Mouse (Mus musculus): ENCODE measurements around the gene Pxylp1. TPM values are rescaled to one million over a fixed set of nuclear protein-coding genes. Genes with fewer than 3 reads are reported as not detected.

Gene Pxylp1
- total RNA-seq, 1 experiment: 3.6 TPM

DNA sequence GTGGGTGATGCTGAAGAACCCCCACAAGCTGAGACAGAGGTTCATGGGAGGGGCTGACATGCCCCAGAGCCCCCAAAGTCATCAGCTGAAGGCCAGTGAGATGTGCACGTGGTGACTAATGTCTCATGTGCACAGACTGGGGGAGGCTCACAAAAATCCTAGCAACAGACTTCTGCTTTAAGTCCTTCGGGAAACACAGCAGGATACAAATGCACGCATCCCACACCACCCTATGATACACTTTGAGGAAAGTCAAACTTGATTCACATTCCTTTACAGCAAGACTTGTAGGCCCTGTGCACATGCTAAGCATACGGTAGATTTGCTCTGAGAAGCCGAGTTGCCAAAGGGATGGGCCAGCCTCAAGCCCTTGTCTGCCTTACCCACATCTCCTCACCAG is 53.1 kb downstream of the Pxylp1 start:
- peaks cover 0 to 17% of the 10 kb centered on the region in 2 experiments; a peak in 1 of 4 replicates for H3K4me1 ChIP-seq (ENCODE audit: control insufficient read depth in 2 of 2, insufficient read depth in 2 of 2, low read length in 2 of 2, poor library complexity in 1 of 2)
- no peak overlapping the region for H3K9ac ChIP-seq (ENCODE audit: insufficient read depth, low read depth, low read length, poor library complexity, severe bottlenecking)
- H3K4me3 ChIP-seq (ENCODE audit: insufficient read depth in 1 of 2, low read depth in 1 of 2, low read length in 2 of 2, poor library complexity in 1 of 2, severe bottlenecking in 1 of 2): no peak overlapping the region
- H3K27ac ChIP-seq (ENCODE audit: insufficient read depth, low read depth, low read length, poor library complexity, severe bottlenecking): no peak overlapping the region
- H3K9me3 ChIP-seq (ENCODE audit: control insufficient read depth, insufficient read depth, low read depth, low read length): no peaks in the 10 kb centered on the region
- in situ Hi-C loops (cut with MboI; ENCODE audit: low sequenced_read_pairs in 2 of 2, unreplicated experiment in 2 of 2): no loop called here
- no peak for DNase-seq (ENCODE audit: low read depth, low spot score)
- H3K36me3 ChIP-seq (ENCODE audit: control insufficient read depth, insufficient read depth, low read length, poor library complexity, severe bottlenecking): no peaks in the 10 kb centered on the region
- TF ChIP-seq HCFC1 (IDR thresholded peaks at IDR 0.05; ENCODE audit: borderline replicate concordance, insufficient read depth, low read length) (no peak), CHD2 (IDR thresholded peaks at IDR 0.05; ENCODE audit: low read depth, low read length) (no peak), MAFK (IDR thresholded peaks at IDR 0.05; ENCODE audit: insufficient read depth, low read depth, low read length) (no peak), ZC3H11A (IDR thresholded peaks at IDR 0.05; ENCODE audit: borderline replicate concordance, low read depth, low read length) (no peak), ZNF384 (IDR thresholded peaks at IDR 0.05; ENCODE audit: low read depth, low read length) (no peak)

DNA sequence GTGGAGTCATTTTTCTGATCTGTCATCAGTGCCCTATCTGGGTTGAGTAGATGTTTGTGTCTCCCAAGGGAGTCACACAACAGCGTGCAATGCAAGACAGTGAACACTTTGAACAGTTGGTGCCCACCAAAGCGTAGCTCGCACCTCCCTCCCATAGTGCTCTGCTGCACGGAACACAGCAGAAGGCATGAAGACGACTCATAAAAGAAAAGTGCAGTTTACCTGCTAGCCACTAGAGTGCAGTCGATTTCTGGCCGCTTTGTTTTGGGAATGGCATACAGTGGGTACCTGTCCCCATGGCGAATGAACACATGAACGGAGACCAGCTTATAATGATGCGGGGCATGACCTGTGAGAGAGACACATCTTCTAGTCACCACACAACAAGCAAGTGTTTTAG is 53.6 kb downstream of the Pxylp1 start:
- in situ Hi-C loops (cut with MboI; ENCODE audit: low sequenced_read_pairs in 2 of 2, unreplicated experiment in 2 of 2): no loop called here
- Histone ChIP-seq H3K9me3 (ENCODE audit: control insufficient read depth, insufficient read depth, low read depth, low read length) (no peaks in the 10 kb centered on the region), H3K27ac (ENCODE audit: insufficient read depth, low read depth, low read length, poor library complexity, severe bottlenecking) (no peak overlapping the region), H3K36me3 (ENCODE audit: control insufficient read depth, insufficient read depth, low read length, poor library complexity, severe bottlenecking) (no peaks in the 10 kb centered on the region), H3K4me1 (ENCODE audit: control insufficient read depth in 2 of 2, insufficient read depth in 2 of 2, low read length in 2 of 2, poor library complexity in 1 of 2) (peaks cover 0 to 18% of the 10 kb centered on the region in 2 experiments; a peak in 1 of 4 replicates), H3K9ac (ENCODE audit: insufficient read depth, low read depth, low read length, poor library complexity, severe bottlenecking) (no peak overlapping the region), H3K4me3 (ENCODE audit: insufficient read depth in 1 of 2, low read depth in 1 of 2, low read length in 2 of 2, poor library complexity in 1 of 2, severe bottlenecking in 1 of 2) (no peak overlapping the region)
- TF ChIP-seq MAFK (IDR thresholded peaks at IDR 0.05; ENCODE audit: insufficient read depth, low read depth, low read length) (no peak), CHD2 (IDR thresholded peaks at IDR 0.05; ENCODE audit: low read depth, low read length) (no peak), ZNF384 (IDR thresholded peaks at IDR 0.05; ENCODE audit: low read depth, low read length) (no peak), HCFC1 (IDR thresholded peaks at IDR 0.05; ENCODE audit: borderline replicate concordance, insufficient read depth, low read length) (no peak), ZC3H11A (IDR thresholded peaks at IDR 0.05; ENCODE audit: borderline replicate concordance, low read depth, low read length) (no peak)
- no peak for DNase-seq (ENCODE audit: low read depth, low spot score)

DNA sequence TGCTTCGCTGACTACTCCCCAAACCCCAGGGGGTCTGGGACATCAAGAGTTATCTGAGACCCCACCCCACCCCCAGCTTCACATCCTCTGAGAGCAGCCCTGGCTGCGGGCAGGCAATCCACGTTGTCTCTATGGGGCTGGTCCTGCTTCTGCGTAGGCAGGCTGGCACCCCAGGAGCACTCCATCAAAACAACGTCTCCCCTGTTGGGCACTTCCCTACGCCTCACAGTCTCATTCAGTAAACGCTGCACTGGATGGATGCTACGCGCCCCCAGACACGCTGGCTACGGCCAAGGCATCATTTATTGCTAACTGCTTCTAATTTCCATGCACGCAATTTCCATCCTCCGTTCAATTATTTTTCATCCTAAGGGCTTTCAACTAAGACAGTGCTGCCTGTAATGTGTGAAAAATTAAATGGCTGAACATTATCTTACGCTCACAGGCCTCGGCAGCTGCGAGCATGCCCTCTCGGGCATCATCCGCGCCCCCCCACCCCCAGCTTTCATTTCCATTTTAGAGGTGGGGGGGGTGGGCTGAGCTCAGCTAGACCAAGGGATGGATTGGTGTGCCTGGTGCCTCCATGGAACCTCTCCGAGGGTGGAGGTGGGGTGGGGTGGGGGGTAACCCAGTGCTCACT is 54.6 kb downstream of the Pxylp1 start:
- no peak overlapping the region for H3K27ac ChIP-seq (ENCODE audit: insufficient read depth, low read depth, low read length, poor library complexity, severe bottlenecking)
- H3K4me1 ChIP-seq (ENCODE audit: control insufficient read depth in 2 of 2, insufficient read depth in 2 of 2, low read length in 2 of 2, poor library complexity in 1 of 2): peaks cover 0 to 21% of the 10 kb centered on the region in 2 experiments; a peak in 3 of 4 replicates
- H3K36me3 ChIP-seq (ENCODE audit: control insufficient read depth, insufficient read depth, low read length, poor library complexity, severe bottlenecking): no peaks in the 10 kb centered on the region
- H3K9ac ChIP-seq (ENCODE audit: insufficient read depth, low read depth, low read length, poor library complexity, severe bottlenecking): no peak overlapping the region
- no peaks in the 10 kb centered on the region for H3K9me3 ChIP-seq (ENCODE audit: control insufficient read depth, insufficient read depth, low read depth, low read length)
- TF ChIP-seq ZC3H11A (IDR thresholded peaks at IDR 0.05; ENCODE audit: borderline replicate concordance, low read depth, low read length): no peak
- TF ChIP-seq MAFK (IDR thresholded peaks at IDR 0.05; ENCODE audit: insufficient read depth, low read depth, low read length): no peak
- no peak for TF ChIP-seq CHD2 (IDR thresholded peaks at IDR 0.05; ENCODE audit: low read depth, low read length)
- TF ChIP-seq ZNF384 (IDR thresholded peaks at IDR 0.05; ENCODE audit: low read depth, low read length): no peak
- no peak for TF ChIP-seq HCFC1 (IDR thresholded peaks at IDR 0.05; ENCODE audit: borderline replicate concordance, insufficient read depth, low read length)
- in situ Hi-C loops (cut with MboI; ENCODE audit: low sequenced_read_pairs in 2 of 2, unreplicated experiment in 2 of 2): no loop called here
- H3K4me3 ChIP-seq (ENCODE audit: insufficient read depth in 1 of 2, low read depth in 1 of 2, low read length in 2 of 2, poor library complexity in 1 of 2, severe bottlenecking in 1 of 2): no peak overlapping the region
- DNase-seq (ENCODE audit: low read depth, low spot score): no peak

DNA sequence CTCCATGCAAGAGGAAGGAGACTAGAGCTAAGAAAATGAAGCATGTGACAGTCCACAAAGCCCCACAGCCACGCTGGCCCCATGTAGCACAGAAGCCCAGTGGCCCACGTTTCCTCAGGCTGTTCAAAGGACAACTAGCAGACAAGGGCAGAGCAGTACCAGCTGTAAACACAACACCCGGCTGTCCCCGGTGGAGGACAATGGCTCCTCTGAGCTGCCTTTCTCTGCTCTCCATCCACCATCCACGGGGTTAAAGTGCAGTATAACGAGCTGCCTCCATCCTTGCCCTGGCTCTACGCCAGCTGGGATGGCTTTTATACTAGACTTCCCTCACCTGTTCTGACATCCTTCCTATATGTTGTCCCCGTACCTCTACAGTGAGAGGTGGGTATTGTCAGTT is 55.5 kb downstream of the Pxylp1 start:
- no peaks in the 10 kb centered on the region for H3K36me3 ChIP-seq (ENCODE audit: control insufficient read depth, insufficient read depth, low read length, poor library complexity, severe bottlenecking)

More for the DNA sequence above, 55.5 kb downstream of the Pxylp1 start:
- no peak for TF ChIP-seq ZNF384 (IDR thresholded peaks at IDR 0.05; ENCODE audit: low read depth, low read length)
- TF ChIP-seq ZC3H11A (IDR thresholded peaks at IDR 0.05; ENCODE audit: borderline replicate concordance, low read depth, low read length): no peak
- TF ChIP-seq MAFK (IDR thresholded peaks at IDR 0.05; ENCODE audit: insufficient read depth, low read depth, low read length): no peak
- no peak for TF ChIP-seq CHD2 (IDR thresholded peaks at IDR 0.05; ENCODE audit: low read depth, low read length)
- TF ChIP-seq HCFC1 (IDR thresholded peaks at IDR 0.05; ENCODE audit: borderline replicate concordance, insufficient read depth, low read length): no peak
- in situ Hi-C loops (cut with MboI; ENCODE audit: low sequenced_read_pairs in 2 of 2, unreplicated experiment in 2 of 2): no loop called here
- DNase-seq (ENCODE audit: low read depth, low spot score): no peak
- no peaks in the 10 kb centered on the region for H3K9me3 ChIP-seq (ENCODE audit: control insufficient read depth, insufficient read depth, low read depth, low read length)
- H3K27ac ChIP-seq (ENCODE audit: insufficient read depth, low read depth, low read length, poor library complexity, severe bottlenecking): no peak overlapping the region
- no peak overlapping the region for H3K9ac ChIP-seq (ENCODE audit: insufficient read depth, low read depth, low read length, poor library complexity, severe bottlenecking)
- H3K4me1 ChIP-seq (ENCODE audit: control insufficient read depth in 2 of 2, insufficient read depth in 2 of 2, low read length in 2 of 2, poor library complexity in 1 of 2): peaks cover 2 to 25% of the 10 kb centered on the region in 2 experiments
- H3K4me3 ChIP-seq (ENCODE audit: insufficient read depth in 1 of 2, low read depth in 1 of 2, low read length in 2 of 2, poor library complexity in 1 of 2, severe bottlenecking in 1 of 2): no peak overlapping the region

All from ES-E14 (cell line).